Mouse (Mus musculus) brain, embryonic 14.5 days (tissue): ENCODE measurements at regions not wholly inside any gene's neighbourhood (a gene's known extent, or its start where the extent isn't known, plus 50 kb on each side); places are given as distances from the start of the nearest gene placed in this dataset.

ENCODE experiments used
- CTCF ChIP-seq: fragments of 200-500 bp; IDR thresholded peaks from 2 replicates; pipeline ENCODE4 v1.5.1; 2012; ENCODE audit warnings: inconsistent platforms, mild to moderate bottlenecking, moderate library complexity, borderline replicate concordance; ENCODE audit not compliant: insufficient read depth, insufficient read length; ENCODE audit errors: extremely low read depth
- POLR2A ChIP-seq: fragments of 200-500 bp; IDR thresholded peaks from 2 replicates; pipeline ENCODE4 v1.6.1; 2012; ENCODE audit warnings: mild to moderate bottlenecking, inconsistent platforms, borderline replicate concordance; ENCODE audit not compliant: poor library complexity, insufficient read depth, insufficient read length, severe bottlenecking; ENCODE audit errors: extremely low read depth

DNA sequence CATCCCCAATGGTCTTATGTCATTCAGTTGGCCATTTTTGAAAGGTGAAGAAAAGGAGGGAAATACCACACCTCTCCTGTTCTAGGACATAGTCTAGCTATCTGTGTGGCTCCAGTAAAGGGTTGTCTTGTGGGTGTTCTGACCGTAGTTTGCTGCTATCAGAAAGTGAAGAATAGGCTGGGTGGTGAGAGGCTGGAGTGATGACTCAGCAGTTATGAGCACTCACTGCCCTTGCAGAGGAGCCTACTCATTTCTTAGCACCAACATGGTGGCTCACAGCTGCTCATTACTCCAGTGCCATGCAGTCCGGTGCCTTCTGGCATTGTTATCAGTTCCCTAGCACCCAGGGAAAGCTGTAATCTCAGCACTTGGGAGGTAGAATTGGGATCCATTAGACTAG, 217.0 kb downstream of the 1810013L24Rik start:
- TF ChIP-seq CTCF (no peak), POLR2A (no peak)
